11 mouse cellular contexts compared by ENCODE assay signal in the genomic region with DNA sequence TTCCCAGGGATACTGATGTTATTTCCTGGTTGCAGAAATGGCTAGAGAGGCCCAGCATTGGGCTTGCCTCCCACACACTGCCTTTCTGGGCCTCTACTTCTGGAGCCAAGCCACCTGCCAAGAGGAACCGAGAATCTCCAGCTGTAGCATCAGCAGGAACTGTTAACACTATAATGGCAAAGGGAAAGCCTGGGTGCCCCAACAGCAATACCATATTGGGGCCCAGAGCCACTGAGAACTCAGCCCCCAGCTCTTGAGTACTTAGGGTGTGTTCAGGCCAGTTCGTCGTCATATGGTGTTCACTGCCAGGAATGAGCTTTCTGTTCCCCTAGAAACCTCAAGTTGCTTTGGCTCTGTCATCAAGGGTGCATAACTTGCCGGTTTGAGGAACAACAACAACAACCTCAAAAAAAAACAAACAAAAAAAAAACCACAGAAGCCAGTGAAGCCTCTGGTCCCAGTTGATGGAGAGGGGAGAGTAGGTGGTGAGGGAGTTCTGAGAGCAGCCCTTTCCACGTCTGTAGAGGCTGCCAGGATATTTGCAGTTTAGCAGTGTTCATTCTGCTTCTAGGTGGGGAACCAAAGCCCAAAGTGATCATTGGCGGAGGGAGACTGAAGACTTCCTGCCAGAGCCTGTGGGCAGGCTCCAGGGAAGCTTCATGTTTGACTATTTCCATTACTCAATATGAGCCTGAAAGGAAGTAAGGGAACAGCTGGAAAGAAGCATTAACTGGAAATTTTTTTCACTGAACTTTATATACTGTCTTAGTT. TPM values are rescaled to one million over a fixed set of nuclear protein-coding genes. Genes with fewer than 3 reads are reported as not detected.
DNase-seq lines count a peak whose midpoint lies in the region; ATAC-seq and TF ChIP-seq lines count a peak whose summit lies in the region.
"Had no signal": no experiment of that assay in that cellular context is flagged by ENCODE, and none has a peak within 500 bp of the region (broad histone marks: within the 10 kb centered on the region; RNA-seq: fewer than 3 reads in every experiment).

No protein-coding gene starts in this region.

- no peak for DNase-seq in frontal cortex, postnatal 14 days (ENCODE audit: low spot score in 2 of 2)
- no peak for DNase-seq in left cerebral cortex, adult 2 months (ENCODE audit: extremely low spot score in 1 of 2, low spot score in 2 of 2)
- no peak for DNase-seq in left cerebral cortex, postnatal 4 days
- peak; percentile 28 for DNase-seq in gastrocnemius, postnatal 10 days
- DNase-seq in lung, postnatal 10 days, result peak; percentile 41
- DNase-seq in embryo, embryonic 9.5 days (ENCODE audit: extremely low spot score), result no peak

- H3K4me3 ChIP-seq in left cerebral cortex, adult 2 months, result no peak overlapping the region
- H3K4me3 ChIP-seq: limb, embryonic 13.5 days; midbrain, embryonic 13.5 days had no signal

- peak overlapping the region; percentile 33 for H3K27ac ChIP-seq in left cerebral cortex, adult 2 months
- H3K27ac ChIP-seq: hindbrain, embryonic 14.5 days; limb, embryonic 13.5 days; midbrain, embryonic 13.5 days had no signal

- intact Hi-C loops in left cerebral cortex, adult 2 months (cut with DNase I), result no loop called here
- intact Hi-C loops in left cerebral cortex, postnatal 4 days (cut with DNase I), result no loop called here

- peak; percentile 71 for ATAC-seq in frontal cortex, adult (ENCODE audit: low TSS enrichment)
- no peak for ATAC-seq in activated CD4-positive, CD25-positive, alpha-beta regulatory T cell, adult 4 months
- ATAC-seq: midbrain, embryonic 13.5 days had no signal

- TF ChIP-seq CTCF in left cerebral cortex, adult 2 months (IDR thresholded peaks at IDR 0.05), result no peak

RNA-seq across cellular contexts. Expression of gene Tnip2, which starts 26.3 kb away (rescaled TPM):
- total RNA-seq in left cerebral cortex, adult 2 months (2021), result 10 to 100 TPM; 20.2 to 21.8 TPM
- 10 to 100 TPM; 11.4 to 12.5 TPM for total RNA-seq in left cerebral cortex, postnatal 4 days (2021)
- 1 to 10 TPM; 3.3 to 6.0 TPM for total RNA-seq in gastrocnemius, postnatal 10 days (2021)
- 10 to 100 TPM; 23.4 to 24.8 TPM for polyA plus RNA-seq in activated CD4-positive, CD25-positive, alpha-beta regulatory T cell, adult 4 months (2017; shearing (Covaris generic))

RNA-seq across cellular contexts. Expression of gene Sh3bp2, which starts 38.1 kb away (rescaled TPM):
- total RNA-seq in left cerebral cortex, adult 2 months (2021), result 1 to 10 TPM; 3.4 to 3.9 TPM
- total RNA-seq in left cerebral cortex, postnatal 4 days (2021), result 10 to 100 TPM; 28.9 to 29.7 TPM
- 1 to 10 TPM; 3.3 to 6.2 TPM for total RNA-seq in gastrocnemius, postnatal 10 days (2021)
- polyA plus RNA-seq in activated CD4-positive, CD25-positive, alpha-beta regulatory T cell, adult 4 months (2017; shearing (Covaris generic)), result 1 to 10 TPM; 4.0 to 9.6 TPM

Comparison
In these comparisons a context has a peak if more than half of its experiments do, and no peak if none do; other contexts are left out.
1. RNA of gene Sh3bp2, which starts 38.1 kb away (total RNA-seq): 28.9 to 29.7 TPM in left cerebral cortex, postnatal 4 days; 3.3 to 6.2 TPM in gastrocnemius, postnatal 10 days and 3.4 to 3.9 TPM in left cerebral cortex, adult 2 months; every median in the first group is over 4 times any median in the second.
2. DNase-seq: peak in gastrocnemius, postnatal 10 days (single experiment) and lung, postnatal 10 days (single experiment); none in frontal cortex, postnatal 14 days (0 of 2), left cerebral cortex, adult 2 months (0 of 2), left cerebral cortex, postnatal 4 days (single experiment) and embryo, embryonic 9.5 days (single experiment).